Mouse (Mus musculus) Muller cell, postnatal 12 days (primary cell): ENCODE measurements around the gene Plek2.

ENCODE experiments used
- DNase-seq: peaks from one replicate; pipeline ENCODE4 v3.0.0-alpha.2; 2015; ENCODE audit errors: inconsistent ontology term

Gene Plek2

GRCm38 (mm10) chr12:78911707-78912417, 5.1 kb upstream of the Plek2 start:
- peak; percentile 48 for DNase-seq

GRCm38 (mm10) chr12:78910684-78911461, 4.1 kb upstream of the Plek2 start:
- DNase-seq, result no peak

- DNase-seq, result no peak
These were observed 1.4 kb upstream of the Plek2 start for GRCm38 (mm10) chr12:78908081-78908605.

GRCm38 (mm10) chr12:78904499-78904898, 2.3 kb downstream of the Plek2 start:
- DNase-seq, result no peak

GRCm38 (mm10) chr12:78903313-78903712, 3.5 kb downstream of the Plek2 start:
- no peak for DNase-seq

GRCm38 (mm10) chr12:78901467-78901866, 5.3 kb downstream of the Plek2 start:
- DNase-seq, result no peak

GRCm38 (mm10) chr12:78897861-78898260, 8.9 kb downstream of the Plek2 start:
- no peak for DNase-seq

DNA sequence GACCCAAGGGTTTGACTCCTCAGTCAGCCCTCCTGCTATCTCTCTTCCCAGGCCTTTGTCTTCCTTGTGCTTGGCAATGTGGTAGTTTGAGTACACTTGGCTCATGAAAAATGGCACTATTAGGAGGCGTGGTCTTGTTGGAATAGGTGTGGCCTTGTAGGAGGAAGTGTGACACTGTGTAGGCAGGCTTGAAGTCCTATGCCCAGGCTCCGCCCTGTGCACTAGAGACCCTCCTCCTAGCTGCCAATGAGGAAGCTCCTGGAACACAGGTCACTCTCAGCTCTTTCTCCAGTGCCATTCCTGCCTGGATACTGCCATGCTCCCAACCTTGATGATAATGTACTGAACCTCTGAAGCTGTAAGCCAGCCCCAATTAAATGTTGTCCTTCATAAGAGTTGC, 15.6 kb downstream of the Plek2 start:
- DNase-seq, result no peak

- no peak for DNase-seq
These were observed 16.7 kb downstream of the Plek2 start for GRCm38 (mm10) chr12:78890062-78890461.

GRCm38 (mm10) chr12:78874581-78874980, 32.2 kb downstream of the Plek2 start:
- DNase-seq, result no peak

DNA sequence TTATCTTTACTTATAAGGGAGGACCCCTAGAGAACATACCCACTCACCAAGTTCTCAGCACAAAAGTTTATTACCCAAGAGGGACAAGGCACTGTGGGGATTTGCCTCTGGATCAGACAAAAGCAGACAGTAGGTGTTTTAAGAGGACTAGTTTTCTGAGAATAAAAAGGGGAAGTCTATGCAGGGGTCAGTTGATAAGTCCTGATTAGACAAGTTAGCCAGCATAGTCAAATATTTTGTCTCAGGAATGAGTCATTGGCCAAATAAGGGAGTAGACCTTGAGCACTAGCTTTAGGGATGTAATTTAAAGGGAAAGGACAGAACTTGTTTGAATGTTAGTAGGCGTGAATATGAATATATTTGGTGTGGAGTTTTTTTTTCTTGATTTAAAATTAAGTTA, 38.6 kb downstream of the Plek2 start:
- DNase-seq, result peak; percentile 7

- DNase-seq, result no peak
These were observed 41.3 kb downstream of the Plek2 start for GRCm38 (mm10) chr12:78865434-78865833.

GRCm38 (mm10) chr12:78862254-78862730, 44.5 kb downstream of the Plek2 start:
- DNase-seq, result peak; percentile 43

DNA sequence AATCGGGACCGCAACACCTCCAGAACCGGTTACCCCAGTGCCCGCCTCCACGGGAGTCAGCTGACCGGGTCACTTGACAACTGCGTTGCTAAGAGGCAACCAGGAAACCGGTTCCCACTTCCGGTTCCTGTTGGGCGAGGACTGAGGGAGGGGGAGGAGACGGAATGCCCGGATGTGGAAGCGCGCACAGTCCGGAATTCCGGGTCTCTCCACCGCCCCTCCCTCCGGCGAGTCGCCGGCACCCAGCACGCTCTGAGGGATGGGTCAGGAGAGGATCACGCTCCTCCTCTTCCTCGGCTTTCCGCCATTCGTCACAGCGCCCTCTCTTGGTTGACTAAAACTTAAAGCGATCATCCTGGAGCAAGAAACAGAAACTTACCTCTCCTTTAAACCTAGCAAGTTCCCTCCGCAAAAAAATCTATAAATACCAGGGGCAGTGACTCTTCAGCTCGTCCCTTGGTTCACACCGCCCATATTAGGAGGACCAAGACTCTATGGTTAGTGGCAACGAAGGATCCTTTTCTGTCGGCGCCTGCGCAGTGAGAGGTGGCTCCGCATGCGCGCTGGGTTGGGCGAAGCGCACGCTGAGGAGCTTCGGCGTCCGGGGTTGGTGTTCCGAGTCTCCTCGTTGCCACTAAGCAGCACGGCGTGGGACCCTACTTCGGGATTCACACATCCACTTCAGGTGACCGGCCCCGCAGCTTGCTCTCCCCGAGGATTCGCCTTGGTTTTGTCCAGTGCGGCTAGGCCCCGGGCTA, 45.1 kb downstream of the Plek2 start, which contains the start of the genes Atp6v1d and Eif2s1:
Atp6v1d (minus strand) TSS at position 143 of the 758 bp plus-strand sequence.
Eif2s1 (plus strand) TSS at position 324 of the 758 bp plus-strand sequence.
- DNase-seq, result peak; percentile 100

DNA sequence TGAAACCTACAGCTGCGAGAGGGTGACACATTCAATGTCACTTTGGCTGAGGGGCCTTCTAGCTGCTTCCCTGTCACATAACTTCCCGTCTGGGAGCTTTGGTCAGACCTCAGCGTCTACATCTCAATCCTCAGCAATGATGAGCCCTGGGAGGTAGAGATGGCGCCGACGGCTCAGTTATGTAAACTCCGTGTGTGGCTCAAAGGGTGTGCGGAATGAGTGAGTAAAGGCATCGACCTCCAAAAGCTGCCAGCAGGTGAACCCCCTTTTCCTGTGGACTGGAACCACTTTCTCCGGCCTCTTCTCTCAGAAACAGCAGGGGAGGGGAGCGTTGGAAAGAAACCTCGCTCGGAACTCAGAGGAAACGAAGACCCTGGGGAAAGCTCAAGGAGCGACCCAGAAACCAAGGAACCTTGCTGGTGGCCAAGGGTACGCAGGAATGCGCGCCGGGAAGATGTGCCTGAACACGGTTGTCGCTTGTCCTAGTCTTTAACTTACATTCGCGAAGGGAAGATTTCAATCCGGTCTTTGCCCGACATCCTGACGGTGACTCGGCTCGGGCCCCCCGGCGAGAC, 45.8 kb downstream of the Plek2 start:
- DNase-seq, result no peak

- no peak for DNase-seq
These were observed 58.5 kb downstream of the Plek2 start for GRCm38 (mm10) chr12:78848246-78848645.

DNA sequence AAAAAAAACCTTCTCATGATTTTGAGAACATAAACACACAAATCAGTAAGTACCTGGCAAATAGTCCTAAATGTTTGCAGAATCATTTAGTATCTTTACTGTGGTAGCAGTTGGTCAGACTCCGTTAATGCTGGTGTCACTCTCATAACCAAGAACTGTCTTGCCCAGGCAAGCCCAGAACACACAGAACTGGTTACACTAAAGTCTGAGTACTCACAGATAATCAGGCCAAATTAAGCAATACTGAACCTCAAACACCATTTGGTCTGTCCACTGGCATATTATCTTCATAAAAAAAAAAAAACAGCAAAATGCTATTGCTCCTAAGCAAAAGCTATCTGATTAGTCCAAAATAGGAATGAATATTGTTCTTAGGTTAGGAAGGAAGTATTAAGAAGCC, 64.3 kb downstream of the Plek2 start:
- no peak for DNase-seq

GRCm38 (mm10) chr12:78839906-78840305, 66.9 kb downstream of the Plek2 start:
- DNase-seq, result no peak
